Mouse (Mus musculus): Measurements from ENCODE around the gene Rps19. TPM values are rescaled to one million over a fixed set of nuclear protein-coding genes. Genes with fewer than 3 reads are reported as not detected.
A peak's percentile ranks its signal among the peaks of the same experiment; 100 is the strongest.
"Not testable (repeated sequence)": the region's sequence is repeated elsewhere in the genome, so short reads cannot be mapped to it uniquely, and the experiment has no call there.

Gene Rps19
- total RNA-seq, 2 experiments from 2014 or later: 529 to 548 TPM

- intact Hi-C loops (cut with DNase I): no loop called here
These were observed 20.0 kb upstream of the Rps19 start for GRCm38 (mm10) chr7:24864156-24864555.

DNA sequence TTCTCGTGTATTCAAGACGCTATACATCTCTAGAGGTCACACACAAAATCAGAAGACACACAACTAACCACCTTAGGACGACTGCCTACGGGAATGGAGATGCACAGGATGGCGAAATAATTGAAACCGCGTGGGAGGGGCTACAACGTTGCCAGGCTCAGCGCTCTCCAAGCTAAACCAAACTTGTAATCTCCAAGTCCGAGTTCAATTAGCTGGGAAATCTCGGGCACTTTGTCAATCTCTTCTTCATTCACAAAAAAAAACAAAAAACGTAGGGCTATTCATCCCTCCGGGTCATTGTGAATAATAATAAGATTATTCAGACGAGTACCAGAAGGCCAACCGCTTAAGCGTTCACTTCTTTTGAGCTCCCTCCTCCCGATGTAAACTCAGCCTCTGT lies 15.1 kb upstream of the Rps19 start:
- no peak for DNase-seq
- intact Hi-C loops (cut with DNase I): no loop called here

More at GRCm38 (mm10) chr7:24864156-24864555, 20.0 kb upstream of the Rps19 start:
- DNase-seq: no peak

- DNase-seq: no peak
- intact Hi-C loops (cut with DNase I): no loop called here
These were observed 14.5 kb upstream of the Rps19 start, which contains the start of the genes Lypd4 and Dmrtc2 for GRCm38 (mm10) chr7:24869532-24870165. Gene Lypd4 (minus strand): TSS chr7:24869941. Gene Dmrtc2 (plus strand): TSS chr7:24870057.

- intact Hi-C loops (cut with DNase I): no loop called here
- DNase-seq: no peak
These were observed 6.6 kb upstream of the Rps19 start for GRCm38 (mm10) chr7:24877588-24877987.

- intact Hi-C loops (cut with DNase I): loop anchor here (10.0 kb wide), 1 partner anchor 335 kb away; no protein-coding TSS in a partner anchor
- DNase-seq: no peak
These were observed 4.6 kb upstream of the Rps19 start for GRCm38 (mm10) chr7:24879620-24880019.

DNA sequence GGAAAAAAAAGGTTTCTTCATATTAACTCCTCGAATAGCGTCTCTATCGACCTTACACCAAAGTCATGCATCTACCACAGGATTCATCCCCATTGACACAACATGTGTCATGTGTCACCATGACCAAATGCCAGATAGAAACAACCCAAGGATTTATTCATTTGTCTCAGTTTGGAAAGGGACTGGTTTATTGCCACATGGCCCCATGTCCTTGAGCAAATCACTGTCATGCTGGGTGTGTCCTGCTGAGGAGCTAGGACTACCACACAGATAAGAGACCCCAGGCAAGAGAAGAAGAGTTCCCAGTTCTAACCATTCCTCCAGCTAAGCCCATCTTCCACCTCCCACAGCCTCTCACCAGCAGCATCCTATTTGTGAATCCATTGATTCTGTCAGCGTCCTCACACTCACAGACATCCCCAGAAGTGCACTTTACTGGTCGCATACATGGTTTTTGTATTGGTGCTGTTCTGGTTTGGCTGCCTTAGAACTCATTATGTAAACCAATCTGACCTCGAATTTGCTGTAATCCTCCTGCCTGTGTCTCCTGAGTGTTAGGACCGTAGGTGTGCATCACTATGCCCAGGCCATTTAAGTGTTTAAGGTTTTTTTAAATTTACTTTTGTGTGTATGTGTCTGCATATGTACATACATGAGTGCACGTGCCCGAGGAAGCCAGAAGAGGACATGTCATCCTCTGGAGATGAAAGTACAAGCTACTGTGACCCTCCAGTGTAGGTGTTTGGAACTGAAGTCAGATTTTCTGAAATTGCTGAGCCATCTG lies 1.6 kb upstream of the Rps19 start:
- intact Hi-C loops (cut with DNase I): loop anchor here (10.0 kb wide), 1 partner anchor 332 kb away; no protein-coding TSS in a partner anchor
- no peak for DNase-seq

DNA sequence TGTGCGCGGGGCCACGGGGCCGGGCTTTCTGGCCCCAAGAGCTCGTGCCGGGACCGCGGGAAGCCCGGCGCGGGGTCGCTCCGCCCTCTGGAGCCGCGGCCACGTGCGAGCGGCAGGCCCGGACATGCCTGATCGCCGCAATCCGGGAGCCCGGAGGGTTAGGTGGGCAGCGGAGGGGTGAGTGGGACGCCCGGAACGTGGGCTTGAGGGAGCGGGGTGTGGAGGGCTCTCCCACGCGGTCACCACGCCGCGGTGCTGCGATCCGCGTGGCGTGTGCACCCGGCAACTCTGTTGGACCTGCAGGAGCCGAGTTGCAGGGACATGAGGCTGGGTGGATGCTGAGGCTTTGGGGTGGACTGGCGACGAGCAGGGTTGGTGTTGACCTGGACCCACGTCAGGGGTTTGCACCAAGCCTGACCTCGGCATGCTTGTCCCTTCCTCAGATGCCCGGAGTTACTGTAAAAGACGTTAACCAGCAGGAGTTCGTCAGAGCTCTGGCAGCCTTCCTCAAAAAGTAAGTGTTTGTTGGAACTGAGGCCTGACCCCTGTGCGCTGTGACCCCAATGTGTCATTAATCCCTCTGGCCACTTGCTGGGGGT lies 621 bp downstream of the Rps19 start:
- peak in 1 of 2 experiments; percentile 29 for DNase-seq
- intact Hi-C loops (cut with DNase I): loop anchor here (5.0 to 10.0 kb wide), 3 partner anchors 193 to 743 kb away; partner anchors contain the start of gene B3gnt8

GRCm38 (mm10) chr7:24885468-24886307 lies 1.5 kb downstream of the Rps19 start:
- intact Hi-C loops (cut with DNase I): loop anchor here (5.0 to 10.0 kb wide), 3 partner anchors 192 to 742 kb away; partner anchors contain the start of gene B3gnt8
- DNase-seq: no peak

GRCm38 (mm10) chr7:24886308-24886633 lies 2.1 kb downstream of the Rps19 start:
- intact Hi-C loops (cut with DNase I): loop anchor here (5.0 to 10.0 kb wide), 3 partner anchors 191 to 741 kb away; partner anchors contain the start of gene B3gnt8
- peak in 1 of 2 experiments; percentile 24 for DNase-seq

DNA sequence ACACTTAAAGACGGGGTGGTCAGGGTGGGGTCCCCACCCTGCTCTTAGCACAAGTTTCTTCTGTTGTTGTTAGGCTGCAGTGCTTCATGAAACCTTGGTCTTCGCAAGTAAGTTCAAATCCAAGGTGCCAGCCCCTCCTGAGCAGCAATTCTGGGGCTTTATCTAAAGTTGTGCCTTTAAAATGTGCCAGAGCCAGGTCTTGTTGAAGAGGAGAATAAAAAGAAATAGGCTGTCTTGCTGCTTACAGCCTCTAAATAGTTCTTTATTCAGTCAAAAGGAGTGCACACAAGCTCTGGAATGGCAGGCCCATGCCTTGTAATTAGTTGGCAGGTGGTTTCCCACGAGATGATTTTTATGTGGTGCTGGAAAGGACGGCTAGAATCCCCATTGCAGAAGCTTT lies 2.9 kb downstream of the Rps19 start:
- DNase-seq: no peak
- intact Hi-C loops (cut with DNase I): loop anchor here (5.0 to 10.0 kb wide), 3 partner anchors 190 to 740 kb away; partner anchors contain the start of gene B3gnt8

DNA sequence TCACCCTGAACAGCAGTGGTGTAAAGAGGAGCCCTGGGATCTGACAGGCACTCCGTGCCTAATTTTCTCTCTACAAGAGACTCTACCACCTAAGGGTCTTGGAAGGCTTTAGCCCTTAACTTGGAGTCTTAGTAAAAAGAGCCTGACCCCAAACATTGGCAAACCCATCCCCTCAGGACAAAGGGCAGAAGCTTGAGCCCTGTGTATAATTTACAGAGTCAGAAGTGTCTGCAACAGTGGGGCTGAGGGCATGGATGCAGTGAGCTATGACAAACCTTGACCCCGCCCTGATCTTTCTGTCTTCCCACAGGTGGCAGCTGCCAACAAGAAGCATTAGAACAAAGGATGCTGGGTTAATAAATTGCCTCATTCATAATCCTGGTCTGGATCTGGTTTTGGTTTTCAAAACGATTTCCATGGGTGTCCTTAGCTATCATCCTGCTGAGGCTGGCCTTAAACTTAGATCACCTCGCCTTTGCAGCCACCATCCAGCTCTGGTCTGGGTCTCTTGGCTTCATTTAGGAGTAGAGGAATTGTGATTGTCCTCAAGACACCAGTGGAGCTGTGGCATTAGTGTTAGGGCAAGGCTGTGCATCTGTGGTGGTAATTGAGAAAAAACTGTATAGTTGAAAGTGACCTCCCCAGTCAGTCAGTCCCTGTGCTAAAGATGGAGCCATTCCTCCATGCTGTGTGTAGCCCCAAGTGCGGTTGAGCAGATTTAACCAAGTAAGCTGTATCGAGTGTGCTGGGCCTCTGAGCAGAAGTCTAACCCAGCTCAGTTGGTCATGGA lies 5.5 kb downstream of the Rps19 start:
- intact Hi-C loops (cut with DNase I): loop anchor here (1.0 to 10.0 kb wide), 6 partner anchors 15 to 738 kb away; partner anchors contain the start of gene B3gnt8
- DNase-seq: no peak

DNA sequence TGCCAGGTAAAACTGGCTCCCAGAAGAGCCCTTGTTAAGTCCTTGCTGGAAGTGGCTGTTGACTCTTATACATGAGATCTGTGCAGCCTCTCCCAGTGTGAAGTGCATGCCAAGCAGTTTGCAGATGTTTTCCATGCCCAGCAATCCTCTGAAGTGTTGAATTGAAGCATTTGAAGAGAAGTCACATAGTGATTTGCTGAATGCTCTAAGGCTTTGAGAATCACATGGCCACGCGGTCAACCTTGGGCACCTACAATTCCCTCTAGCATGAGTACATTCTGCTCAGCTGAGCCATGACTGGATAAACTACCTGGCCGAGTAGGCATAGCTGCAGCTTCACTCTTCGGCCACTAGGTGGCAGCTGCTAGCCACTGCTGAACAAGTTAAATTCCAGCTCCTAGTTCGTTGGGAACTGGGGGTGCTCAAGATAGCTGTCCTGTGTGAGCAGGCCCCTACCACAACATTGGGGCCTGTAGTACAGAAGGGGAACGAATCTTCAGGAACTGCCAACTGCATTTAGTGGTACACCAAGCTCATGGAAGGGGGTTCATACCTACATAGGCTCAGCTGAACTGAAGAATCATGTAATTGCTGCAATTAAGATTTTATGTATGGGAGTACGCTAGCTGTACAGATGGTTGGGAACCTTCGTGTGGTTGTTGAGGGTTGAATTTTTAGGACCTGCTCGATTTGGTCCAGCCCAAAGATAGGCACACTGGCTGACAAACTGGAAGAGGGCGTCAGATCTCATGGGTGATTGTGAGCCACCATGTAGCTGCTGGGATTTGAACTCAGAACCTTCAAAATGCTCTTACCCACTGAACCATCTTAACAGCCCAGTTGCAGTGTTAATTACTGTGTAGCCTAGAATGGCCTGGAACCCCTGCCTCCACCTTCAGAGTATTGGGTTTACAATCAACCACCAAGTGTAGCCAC lies 6.4 kb downstream of the Rps19 start:
- DNase-seq: peak; percentile 74 to 82
- intact Hi-C loops (cut with DNase I): loop anchor here (1.0 to 2.0 kb wide), 3 partner anchors 14 to 74 kb away; no protein-coding TSS in a partner anchor

- no peak for DNase-seq
- intact Hi-C loops (cut with DNase I): loop anchor here (2.0 kb wide), 2 partner anchors 13 to 73 kb away; no protein-coding TSS in a partner anchor
These were observed 7.3 kb downstream of the Rps19 start for GRCm38 (mm10) chr7:24891241-24892124.

- intact Hi-C loops (cut with DNase I): no loop called here
- DNase-seq: no peak
These were observed 8.0 kb downstream of the Rps19 start for GRCm38 (mm10) chr7:24892125-24892583.

DNA sequence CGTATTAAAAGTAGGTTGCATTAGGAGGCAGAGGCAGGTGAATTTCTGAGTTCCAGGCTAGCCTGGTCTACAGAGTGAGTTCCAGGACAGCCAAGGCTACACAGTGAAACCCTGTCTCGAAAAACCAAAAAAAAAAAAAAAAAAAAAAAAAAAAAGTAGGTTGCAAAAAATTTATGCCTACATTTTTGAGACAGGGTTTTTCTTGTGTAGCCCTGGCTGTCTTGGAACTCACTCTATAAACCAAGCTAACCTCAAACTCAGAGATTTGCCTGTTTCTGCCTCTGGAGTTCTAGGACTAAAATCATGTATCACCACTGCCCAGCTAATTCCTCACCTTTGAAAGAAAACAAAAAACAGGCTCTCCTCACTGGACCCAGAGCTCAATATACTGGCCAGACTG lies 11.6 kb downstream of the Rps19 start:
- DNase-seq; intact Hi-C loops (cut with DNase I): not testable (repeated sequence)

DNA sequence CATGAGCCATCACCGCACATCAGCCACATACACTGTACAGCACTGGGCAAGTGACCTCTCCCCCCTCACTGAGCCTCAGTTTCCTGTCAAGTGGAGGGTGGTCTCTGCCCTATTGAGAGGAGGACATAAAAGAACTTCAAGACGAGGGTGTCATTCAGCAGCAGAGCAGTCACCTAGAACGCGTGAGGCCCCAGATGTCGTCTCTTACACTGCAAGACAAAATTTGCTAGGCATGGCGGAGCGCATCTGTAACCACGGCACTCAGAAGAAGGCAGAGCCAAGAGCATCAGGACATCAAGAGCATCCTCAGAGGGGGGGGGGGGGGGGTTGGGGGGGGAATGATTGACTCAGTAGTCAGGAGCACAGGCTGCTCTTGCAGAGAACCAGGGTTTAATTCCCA lies 12.1 kb downstream of the Rps19 start:
- intact Hi-C loops (cut with DNase I): no loop called here
- no peak for DNase-seq

GRCm38 (mm10) chr7:24897224-24897623 lies 13.1 kb downstream of the Rps19 start, which contains the start of gene Cd79a:
Gene Cd79a (plus strand): TSS chr7:24897381.
- DNase-seq: no peak

More at GRCm38 (mm10) chr7:24897224-24897623, 13.1 kb downstream of the Rps19 start, which contains the start of gene Cd79a:
- intact Hi-C loops (cut with DNase I): no loop called here
